8 mouse cellular contexts compared by ENCODE assay signal in genomic region chr2:20968441-20969200, GRCm38 (mm10). TPM values are rescaled to one million over a fixed set of nuclear protein-coding genes. Genes with fewer than 3 reads are reported as not detected.
DNase-seq lines count a peak whose midpoint lies in the region; ATAC-seq and TF ChIP-seq lines count a peak whose summit lies in the region.

Arhgap21 (minus strand) TSS chr2:20968881.

- peak within 1 kb of the TSS; percentile 79 for H3K4me3 ChIP-seq in brown adipose tissue, adult 24 weeks (ENCODE audit: insufficient read depth, low read depth, low read length)
- peak within 1 kb of the TSS; percentile 98 for H3K4me3 ChIP-seq in forebrain, embryonic 12.5 days (replicated peaks)
- H3K4me3 ChIP-seq in heart, embryonic 15.5 days = peak within 1 kb of the TSS; percentile 97
- peak within 1 kb of the TSS; percentile 85 to 94 for H3K4me3 ChIP-seq in liver, embryonic 14.5 days (ENCODE audit: insufficient read depth in 1 of 2, low read depth in 2 of 2, low read length in 2 of 2)
- H3K4me3 ChIP-seq in neural tube, embryonic 11.5 days (ENCODE audit: low read depth, low read length) = peak within 1 kb of the TSS; percentile 91
- H3K4me3 ChIP-seq in stomach, embryonic 16.5 days (replicated peaks; ENCODE audit: low read length) = peak within 1 kb of the TSS; percentile 92

- H3K27ac ChIP-seq in brown adipose tissue, adult 24 weeks (replicated peaks; ENCODE audit: low read depth, low read length) = peak within 1 kb of the TSS; percentile 72
- peak within 1 kb of the TSS; percentile 98 for H3K27ac ChIP-seq in forebrain, embryonic 12.5 days
- peak within 1 kb of the TSS; percentile 99 for H3K27ac ChIP-seq in heart, embryonic 15.5 days
- peak within 1 kb of the TSS; percentile 97 for H3K27ac ChIP-seq in liver, embryonic 14.5 days
- H3K27ac ChIP-seq in neural tube, embryonic 11.5 days (ENCODE audit: low read depth, low read length) = peak within 1 kb of the TSS; percentile 99
- peak within 1 kb of the TSS; percentile 99 for H3K27ac ChIP-seq in stomach, embryonic 16.5 days (ENCODE audit: low read length)

- H3K9ac ChIP-seq in forebrain, embryonic 12.5 days = peak within 1 kb of the TSS; percentile 99
- peak within 1 kb of the TSS; percentile 99 for H3K9ac ChIP-seq in heart, embryonic 15.5 days
- H3K9ac ChIP-seq in liver, embryonic 14.5 days (replicated peaks) = peak within 1 kb of the TSS; percentile 100
- peak within 1 kb of the TSS; percentile 99 for H3K9ac ChIP-seq in neural tube, embryonic 11.5 days (ENCODE audit: low read length)
- H3K9ac ChIP-seq in stomach, embryonic 16.5 days (ENCODE audit: low read length) = peak within 1 kb of the TSS; percentile 93

- no peaks in the 10 kb centered on the region for H3K36me3 ChIP-seq in forebrain, embryonic 12.5 days (replicated peaks)
- no peaks in the 10 kb centered on the region for H3K36me3 ChIP-seq in heart, embryonic 15.5 days
- H3K36me3 ChIP-seq in liver, embryonic 14.5 days (replicated peaks; ENCODE audit: control insufficient read depth, insufficient read depth, low read depth) = peaks cover 5% of the 10 kb centered on the region; the same call in 1 of the 2 replicates
- H3K36me3 ChIP-seq in neural tube, embryonic 11.5 days (ENCODE audit: control insufficient read depth, insufficient read depth, low read length) = no peaks in the 10 kb centered on the region
- H3K36me3 ChIP-seq in stomach, embryonic 16.5 days (ENCODE audit: control insufficient read depth, insufficient read depth, low read length) = no peaks in the 10 kb centered on the region

- H3K9me3 ChIP-seq in forebrain, embryonic 12.5 days = no peaks in the 10 kb centered on the region
- no peaks in the 10 kb centered on the region for H3K9me3 ChIP-seq in heart, embryonic 15.5 days (replicated peaks)
- no peaks in the 10 kb centered on the region for H3K9me3 ChIP-seq in liver, embryonic 14.5 days (ENCODE audit: control insufficient read depth, low read length)
- no peaks in the 10 kb centered on the region for H3K9me3 ChIP-seq in neural tube, embryonic 11.5 days (ENCODE audit: control insufficient read depth, low read length)
- no peaks in the 10 kb centered on the region for H3K9me3 ChIP-seq in stomach, embryonic 16.5 days (replicated peaks; ENCODE audit: control insufficient read depth, low read length)

- H3K27me3 ChIP-seq in forebrain, embryonic 12.5 days = no peaks in the 10 kb centered on the region
- no peaks in the 10 kb centered on the region for H3K27me3 ChIP-seq in heart, embryonic 15.5 days
- no peaks in the 10 kb centered on the region for H3K27me3 ChIP-seq in liver, embryonic 14.5 days (ENCODE audit: control insufficient read depth, insufficient read depth, low read length)
- no peaks in the 10 kb centered on the region for H3K27me3 ChIP-seq in neural tube, embryonic 11.5 days (ENCODE audit: control insufficient read depth, insufficient read depth, low read length)
- no peaks in the 10 kb centered on the region for H3K27me3 ChIP-seq in stomach, embryonic 16.5 days (ENCODE audit: control insufficient read depth, insufficient read depth, low read length)

- peaks cover 8% of the 10 kb centered on the region for H3K4me1 ChIP-seq in brown adipose tissue, adult 24 weeks (ENCODE audit: control insufficient read depth, insufficient read depth, insufficient read length, low read length)
- H3K4me1 ChIP-seq in forebrain, embryonic 12.5 days = peaks cover 26% of the 10 kb centered on the region
- peaks cover 27% of the 10 kb centered on the region for H3K4me1 ChIP-seq in heart, embryonic 15.5 days (replicated peaks)
- H3K4me1 ChIP-seq in liver, embryonic 14.5 days (replicated peaks; ENCODE audit: control insufficient read depth in 2 of 2, insufficient read depth in 2 of 2, low read length in 1 of 2) = peaks cover 17 to 26% of the 10 kb centered on the region in 2 experiments
- H3K4me1 ChIP-seq in neural tube, embryonic 11.5 days (ENCODE audit: control insufficient read depth, insufficient read depth, low read length) = peaks cover 10% of the 10 kb centered on the region
- peaks cover 24% of the 10 kb centered on the region for H3K4me1 ChIP-seq in stomach, embryonic 16.5 days (ENCODE audit: control insufficient read depth, insufficient read depth, low read length)

- WGBS in forebrain, embryonic 12.5 days = under 1% methylated on average over 97 of the region's 102 CpGs
- under 1% methylated on average over 93 of the region's 102 CpGs for WGBS in heart, embryonic 15.5 days
- under 1% methylated on average over 87 of the region's 102 CpGs for WGBS in liver, embryonic 14.5 days (ENCODE audit: insufficient replicate concordance)
- WGBS in neural tube, embryonic 11.5 days = under 1% methylated on average over 70 of the region's 102 CpGs
- WGBS in stomach, embryonic 16.5 days = under 1% methylated on average over 92 of the region's 102 CpGs

- peak; percentile 9 for ATAC-seq in CD4-positive, CD25-positive, alpha-beta regulatory T cell, adult 4 months
- ATAC-seq in forebrain, embryonic 12.5 days (ENCODE audit: low FRiP score) = peak; percentile 75
- peak; percentile 65 for ATAC-seq in heart, embryonic 15.5 days (replicated peaks; ENCODE audit: insufficient number of reproducible peaks, insufficient read depth, low FRiP score, low read depth)
- ATAC-seq in liver, embryonic 14.5 days (ENCODE audit: insufficient read depth) = peak; percentile 56
- ATAC-seq in neural tube, embryonic 11.5 days (ENCODE audit: insufficient read depth, low FRiP score, low TSS enrichment) = peak; percentile 82
- peak; percentile 77 for ATAC-seq in stomach, embryonic 16.5 days (ENCODE audit: insufficient read depth, low FRiP score)

- no peak for TF ChIP-seq CTCF in liver, embryonic 14.5 days (IDR thresholded peaks at IDR 0.05; ENCODE audit: low read depth)

- DNase-seq in kidney, postnatal 14 days = peak; percentile 85
- no peak for DNase-seq in liver, embryonic 14.5 days (ENCODE audit: low read depth in 3 of 3, low spot score in 3 of 3)
- peak; percentile 89 for DNase-seq in neural tube, embryonic 11.5 days (ENCODE audit: low spot score)

- TF ChIP-seq EP300 in liver, embryonic 14.5 days (IDR thresholded peaks at IDR 0.05; ENCODE audit: low read depth) = no peak

- H3K4me2 ChIP-seq in forebrain, embryonic 12.5 days = peak within 1 kb of the TSS; percentile 70
- H3K4me2 ChIP-seq in heart, embryonic 15.5 days = peak within 1 kb of the TSS; percentile 75
- peak within 1 kb of the TSS; percentile 88 for H3K4me2 ChIP-seq in liver, embryonic 14.5 days (ENCODE audit: low read depth)
- H3K4me2 ChIP-seq in neural tube, embryonic 11.5 days (ENCODE audit: low read depth) = peak within 1 kb of the TSS; percentile 72
- peak within 1 kb of the TSS; percentile 93 for H3K4me2 ChIP-seq in stomach, embryonic 16.5 days (ENCODE audit: low read depth, low read length)

RNA-seq across cellular contexts. Expression of gene Arhgap21, which starts in this region (rescaled TPM):
- polyA plus RNA-seq in CD4-positive, CD25-positive, alpha-beta regulatory T cell, adult 4 months (2017; shearing (Covaris generic)) = 1 to 10 TPM; 1.3 to 1.7 TPM
- 17.9 and 27.0 TPM in 2 replicates for polyA plus RNA-seq in brown adipose tissue, adult 24 weeks (2012; ENCODE audit: insufficient read depth, insufficient read length, missing spikeins)
- polyA plus RNA-seq in forebrain, embryonic 12.5 days (2016; fragmentation: Nextera tagmentation; extraction: Ambion mirVana) = 55.8 and 59.7 TPM in 2 replicates
- 16.7 and 17.2 TPM in 2 replicates for polyA plus RNA-seq in heart, embryonic 15.5 days (2015; fragmentation: Nextera tagmentation; extraction: Ambion mirVana)
- 6.7 and 10.9 TPM in 2 replicates for polyA plus RNA-seq in liver, embryonic 14.5 days (2012; rRNA removed)
- polyA plus RNA-seq in liver, embryonic 14.5 days (2014; fragmentation: Nextera tagmentation; extraction: Ambion mirVana) = 8.4 and 9.0 TPM in 2 replicates
- 49.4 and 50.0 TPM in 2 replicates for polyA plus RNA-seq in neural tube, embryonic 11.5 days (2014; fragmentation: Nextera tagmentation; extraction: Ambion mirVana)
- polyA plus RNA-seq in stomach, embryonic 16.5 days (2015; fragmentation: Nextera tagmentation; extraction: Ambion mirVana) = 9.3 and 9.5 TPM in 2 replicates

Comparison
In these comparisons a context has a peak if more than half of its experiments do, and no peak if none do; other contexts are left out.
1. ATAC-seq: peak in every context shown above with its lines; median percentile 82 in neural tube, embryonic 11.5 days; 77 in stomach, embryonic 16.5 days; 75 in forebrain, embryonic 12.5 days; 65 in heart, embryonic 15.5 days; 56 in liver, embryonic 14.5 days; 9 in CD4-positive, CD25-positive, alpha-beta regulatory T cell, adult 4 months.
2. DNase-seq: peak in kidney, postnatal 14 days (single experiment) and neural tube, embryonic 11.5 days (single experiment); none in liver, embryonic 14.5 days (0 of 3).
3. Peak in every context shown above with its lines, with median percentiles within 50 percentile points of each other: H3K27ac ChIP-seq, H3K4me3 ChIP-seq, H3K4me2 ChIP-seq and H3K9ac ChIP-seq.